Mouse (Mus musculus): Measurements from ENCODE around the gene Gm17949.

DNA sequence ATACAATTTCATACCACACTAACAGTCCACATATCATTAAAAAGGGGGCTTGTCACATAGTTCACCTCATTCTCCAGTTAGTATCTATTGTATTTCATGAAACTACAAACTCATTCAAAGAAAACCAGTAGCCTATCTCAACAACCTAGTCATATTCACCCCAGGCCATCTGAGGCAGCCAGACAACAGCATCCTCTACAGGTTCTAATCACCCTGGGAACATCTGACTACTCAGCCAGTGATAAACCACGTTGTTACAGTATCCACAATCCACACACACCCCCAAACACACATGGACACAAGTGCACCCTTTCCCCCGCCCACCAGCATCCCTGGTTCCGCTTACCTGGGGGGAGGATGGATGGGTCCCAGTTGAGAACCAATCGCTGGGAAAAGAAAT is 16.2 kb downstream of the Gm17949 start:
- no peak for TF ChIP-seq POLR2A (IDR thresholded peaks at IDR 0.05; ENCODE audit: control insufficient read depth, extremely low read depth, insufficient read depth, low read length, poor library complexity)
- no peak for TF ChIP-seq CTCF (IDR thresholded peaks at IDR 0.05; ENCODE audit: borderline replicate concordance, control insufficient read depth, extremely low read depth, insufficient read depth, low read length, poor library complexity)
